Mouse (Mus musculus): ENCODE measurements around the gene Ephb1. TPM values are rescaled to one million over a fixed set of nuclear protein-coding genes. Genes with fewer than 3 reads are reported as not detected.

Ephb1 gene
- total RNA-seq, 4 experiments from 2014 or later = 0.32 to 0.75 (median 0.51) TPM

DNA sequence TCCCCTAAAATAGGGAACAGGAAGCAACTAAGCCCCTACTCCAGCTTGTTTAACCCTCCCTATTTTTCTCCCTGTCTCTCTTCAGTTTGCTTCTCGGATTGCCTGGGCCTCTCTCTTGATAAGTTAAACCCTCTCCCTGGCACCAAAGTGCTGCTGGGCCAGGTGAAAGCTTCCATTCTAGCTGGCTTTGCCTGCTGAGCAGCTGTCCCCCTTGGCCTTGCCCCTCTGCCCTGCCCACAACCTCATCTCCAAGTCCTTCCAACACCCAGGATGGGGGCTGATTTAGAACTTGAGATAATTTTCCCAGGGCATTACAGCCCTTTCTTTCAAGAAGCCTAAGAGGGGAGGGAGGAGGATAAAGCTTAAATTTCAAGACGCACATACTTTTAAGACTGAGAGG lies 174.0 kb downstream of the Ephb1 start:
- DNase-seq (ENCODE audit: low spot score in 2 of 2) = no peak

DNA sequence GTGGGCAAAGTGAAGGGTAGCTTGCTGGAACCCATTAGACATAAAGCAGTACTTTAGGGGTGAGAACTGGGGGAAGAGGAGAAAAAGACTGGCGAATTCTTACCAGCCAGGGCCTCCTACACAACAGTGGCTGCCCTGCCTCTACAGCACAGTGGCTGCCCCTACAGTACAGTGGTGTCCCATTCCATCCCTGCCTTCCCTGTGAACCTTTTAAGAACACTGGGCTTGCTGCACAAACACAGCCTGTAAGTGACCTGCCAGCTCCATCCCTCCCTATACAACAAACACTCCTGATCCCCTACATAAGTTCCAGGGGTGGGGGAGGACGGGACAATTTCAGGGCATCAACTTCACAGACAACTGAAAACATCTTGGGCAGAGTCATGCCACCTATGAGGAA lies 174.4 kb downstream of the Ephb1 start:
- DNase-seq (ENCODE audit: low spot score in 2 of 2) = no peak

DNA sequence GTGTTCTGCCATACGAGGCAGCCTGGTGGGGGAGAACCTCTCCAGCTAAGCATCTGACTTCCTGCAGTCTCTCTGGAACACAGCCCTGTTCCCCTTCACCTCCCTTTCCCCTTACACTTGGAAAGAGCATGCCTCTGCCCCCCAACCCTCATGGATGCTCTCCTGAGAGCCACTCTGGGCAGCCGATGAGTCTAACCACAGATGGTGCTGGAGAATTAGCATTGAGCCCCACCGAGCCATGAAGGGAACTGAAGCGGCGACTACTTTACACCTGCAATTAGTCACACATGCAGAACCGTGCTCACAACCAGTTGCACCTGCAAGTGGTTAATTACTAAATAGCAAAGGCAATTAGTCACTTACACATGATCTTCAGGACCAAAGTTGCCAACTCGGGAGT lies 184.8 kb downstream of the Ephb1 start:
- DNase-seq (ENCODE audit: low spot score in 2 of 2) = no peak

GRCm38 (mm10) chr9:102155876-102156275 lies 198.6 kb downstream of the Ephb1 start:
- no peak for DNase-seq (ENCODE audit: low spot score in 2 of 2)

DNA sequence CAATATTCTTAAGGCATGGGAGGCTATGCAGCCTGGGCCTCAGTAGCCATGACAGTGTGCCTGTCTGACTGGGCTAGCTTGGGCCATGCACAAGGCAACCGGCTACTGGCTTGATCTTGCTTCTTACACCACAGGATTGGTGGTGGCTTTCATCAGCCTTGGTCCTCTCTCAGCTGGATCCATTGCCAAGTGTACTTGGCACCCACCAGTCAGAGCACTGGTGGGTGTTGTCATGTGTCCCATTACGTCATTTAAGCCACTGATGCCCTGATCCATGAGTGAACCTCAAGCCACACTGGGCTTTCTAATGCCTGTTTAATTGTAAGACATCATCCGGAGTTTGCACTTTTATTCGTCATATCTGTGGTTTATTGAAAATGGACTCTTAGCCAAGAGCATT lies 215.3 kb downstream of the Ephb1 start:
- no peak for DNase-seq (ENCODE audit: low spot score in 2 of 2)

DNA sequence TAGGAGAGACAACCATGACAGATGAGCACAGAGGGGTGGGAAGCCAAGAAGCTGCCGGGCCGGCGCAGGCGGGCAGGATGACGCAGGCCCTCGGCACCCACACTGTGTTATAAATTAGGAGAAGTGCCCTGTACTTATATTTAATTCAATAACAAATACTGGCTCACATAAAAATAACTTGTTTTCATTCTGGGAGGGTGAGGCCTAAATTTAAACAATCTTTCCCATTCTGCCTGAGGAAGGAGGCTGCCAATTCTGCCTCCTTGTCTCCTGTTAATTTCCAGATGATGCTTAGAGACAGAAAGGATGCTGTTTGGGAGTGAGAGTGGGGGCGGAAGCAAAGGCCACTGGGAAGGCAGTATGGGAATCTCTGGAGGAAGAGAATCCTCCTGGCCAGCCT lies 215.8 kb downstream of the Ephb1 start:
- no peak for DNase-seq (ENCODE audit: low spot score in 2 of 2)

DNA sequence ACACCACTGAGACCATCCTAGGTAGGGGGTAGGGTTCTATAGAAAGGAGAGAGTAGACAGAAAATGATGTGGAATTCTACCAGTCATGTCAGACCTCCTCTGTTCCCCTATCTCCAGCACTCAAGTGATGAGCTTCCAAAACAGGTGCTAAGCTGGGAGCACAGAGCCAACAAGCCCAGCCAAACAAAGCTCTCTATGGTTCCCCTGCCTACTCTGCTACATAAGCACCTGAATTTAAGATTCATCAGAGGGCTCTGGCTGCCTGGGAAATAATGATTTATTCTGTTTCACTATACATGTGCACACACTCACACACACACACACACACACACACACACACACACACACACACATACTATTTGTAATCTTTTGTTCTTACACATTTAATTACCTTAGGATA lies 216.3 kb downstream of the Ephb1 start:
- DNase-seq (ENCODE audit: low spot score in 2 of 2) = no peak

DNA sequence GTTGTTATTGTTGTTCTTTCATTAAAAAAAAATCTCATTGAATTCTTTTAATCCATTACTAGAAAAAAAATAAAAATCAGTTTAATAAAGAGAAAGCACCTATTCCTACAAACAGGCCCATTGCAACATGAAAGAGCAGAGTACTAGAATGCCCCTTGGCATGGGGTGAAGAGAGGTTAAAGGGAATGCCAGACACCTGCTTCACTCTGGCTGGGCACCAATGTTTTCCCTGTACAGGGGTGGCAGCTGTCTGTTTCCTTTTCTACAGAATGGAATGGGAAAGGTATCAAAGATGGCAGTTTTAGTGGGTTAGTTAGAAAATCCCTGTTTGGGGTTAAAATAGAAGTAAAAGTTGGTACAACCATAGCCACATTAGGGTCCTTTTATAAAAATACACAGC lies 224.0 kb downstream of the Ephb1 start:
- DNase-seq (ENCODE audit: low spot score in 2 of 2) = no peak

DNA sequence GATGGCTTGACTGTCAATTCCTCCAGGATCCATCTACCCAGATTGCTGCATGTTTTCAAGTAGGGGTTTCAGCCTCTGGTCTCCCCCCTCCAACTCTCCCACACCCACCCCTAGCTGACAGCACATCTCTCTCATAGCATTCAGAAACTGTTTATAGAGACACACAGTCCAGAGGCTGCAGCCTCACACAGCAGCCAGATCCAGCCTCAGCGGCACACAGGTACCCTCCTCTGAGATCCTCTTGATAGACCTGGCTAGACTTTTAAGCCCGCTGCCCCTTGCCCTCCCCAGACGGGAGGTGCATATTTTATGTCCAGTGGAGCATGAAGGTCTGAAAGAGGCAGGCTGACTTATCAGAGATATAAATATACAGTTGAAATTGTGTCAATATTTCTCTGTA lies 228.0 kb downstream of the Ephb1 start:
- DNase-seq (ENCODE audit: low spot score in 2 of 2) = no peak

DNA sequence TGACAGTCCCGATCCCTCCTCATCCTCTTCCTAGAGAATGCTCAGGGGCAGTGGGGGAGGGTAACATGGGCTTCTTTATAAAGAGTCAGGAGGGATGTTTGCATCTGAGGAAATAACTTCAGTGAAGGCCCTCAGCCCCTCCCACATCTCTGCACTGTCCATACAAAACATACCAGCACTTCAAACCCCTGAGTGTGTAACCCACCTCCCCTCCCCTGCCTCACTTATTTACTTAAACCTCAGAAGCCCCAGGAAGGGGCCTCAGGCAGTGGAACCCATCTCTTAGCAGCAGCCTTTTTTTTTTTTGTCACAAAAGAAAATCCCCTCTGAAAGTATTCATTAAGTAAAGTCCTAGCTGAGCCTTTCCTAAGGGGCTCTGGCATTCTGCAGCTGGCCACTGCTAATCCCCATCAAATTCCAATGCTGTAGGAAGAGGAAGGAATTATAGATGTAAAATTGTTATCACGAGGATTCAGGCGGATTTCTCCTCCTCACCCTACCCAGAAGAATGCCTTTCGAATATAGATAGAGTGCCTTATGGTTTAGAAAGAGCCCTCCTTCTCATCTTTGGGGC lies 231.5 kb downstream of the Ephb1 start:
- no peak for DNase-seq (ENCODE audit: low spot score in 2 of 2)

DNA sequence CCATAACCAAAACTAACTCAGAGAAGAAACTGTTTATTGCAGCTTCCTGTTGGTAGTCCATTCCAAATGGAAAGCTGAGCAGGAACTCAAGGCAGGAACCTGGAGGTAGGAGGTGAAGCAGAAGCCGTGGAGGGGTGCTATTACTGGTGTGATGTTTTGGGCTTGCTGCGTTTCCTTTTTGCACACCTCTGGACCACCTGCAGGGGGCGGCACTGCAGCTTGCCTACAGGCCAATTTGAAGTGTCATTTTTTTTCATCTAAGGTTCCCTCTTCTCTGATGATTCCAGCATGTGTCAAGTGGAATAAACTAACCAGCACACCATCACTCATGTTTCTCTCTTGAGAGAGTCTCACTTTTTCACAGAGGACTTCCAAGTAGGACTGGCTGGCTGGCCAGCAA lies 235.1 kb downstream of the Ephb1 start:
- no peak for DNase-seq (ENCODE audit: low spot score in 2 of 2)

- DNase-seq (ENCODE audit: low spot score in 2 of 2) = no peak
Observed at GRCm38 (mm10) chr9:102115326-102115725, 239.2 kb downstream of the Ephb1 start.

DNA sequence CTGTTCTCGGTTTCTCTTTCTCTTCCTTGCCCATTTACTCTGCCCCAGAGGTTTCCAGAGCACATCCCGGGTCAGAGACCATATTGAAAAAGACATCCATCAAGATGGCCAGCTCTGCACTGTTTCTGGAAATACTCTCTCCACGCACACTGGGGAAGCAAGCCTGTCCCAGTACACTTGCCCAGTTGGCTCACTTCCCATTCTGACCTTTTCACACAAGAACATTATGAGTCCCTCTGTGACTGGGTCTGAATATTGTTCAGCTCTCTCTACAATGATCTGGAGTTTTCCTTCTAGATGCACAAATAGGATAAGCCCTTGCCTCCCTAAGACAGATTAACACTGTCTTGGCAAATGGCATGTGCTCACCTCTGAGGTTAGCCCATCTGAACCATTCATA lies 243.0 kb downstream of the Ephb1 start:
- no peak for DNase-seq (ENCODE audit: low spot score in 2 of 2)

- DNase-seq (ENCODE audit: low spot score in 2 of 2) = no peak
Observed at GRCm38 (mm10) chr9:102107978-102108377, 246.5 kb downstream of the Ephb1 start.

- DNase-seq (ENCODE audit: low spot score in 2 of 2) = no peak
Observed at GRCm38 (mm10) chr9:102107213-102107612, 247.3 kb downstream of the Ephb1 start.

- DNase-seq (ENCODE audit: low spot score in 2 of 2) = no peak
Observed at GRCm38 (mm10) chr9:102096825-102097224, 257.7 kb downstream of the Ephb1 start.

DNA sequence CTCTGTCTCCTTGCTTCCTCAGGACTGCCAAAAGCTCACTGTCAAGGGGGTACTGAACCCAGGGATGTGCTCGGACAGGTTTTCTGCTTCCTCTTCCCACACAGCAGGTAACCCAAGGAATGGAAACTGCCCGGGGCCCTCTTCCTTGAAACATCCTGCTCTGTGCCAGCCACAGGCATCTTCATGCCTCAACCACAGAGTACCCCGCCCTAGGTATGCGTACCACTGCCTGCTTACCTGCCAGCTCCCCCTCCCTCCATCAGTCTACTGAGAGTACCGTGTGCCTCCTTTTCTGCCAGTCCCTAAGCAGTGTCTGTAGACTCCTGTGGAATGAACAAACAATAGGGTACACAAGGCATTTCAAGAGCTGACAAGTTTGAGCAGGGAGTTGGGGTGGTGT lies 265.9 kb downstream of the Ephb1 start:
- no peak for DNase-seq (ENCODE audit: low spot score in 2 of 2)

DNA sequence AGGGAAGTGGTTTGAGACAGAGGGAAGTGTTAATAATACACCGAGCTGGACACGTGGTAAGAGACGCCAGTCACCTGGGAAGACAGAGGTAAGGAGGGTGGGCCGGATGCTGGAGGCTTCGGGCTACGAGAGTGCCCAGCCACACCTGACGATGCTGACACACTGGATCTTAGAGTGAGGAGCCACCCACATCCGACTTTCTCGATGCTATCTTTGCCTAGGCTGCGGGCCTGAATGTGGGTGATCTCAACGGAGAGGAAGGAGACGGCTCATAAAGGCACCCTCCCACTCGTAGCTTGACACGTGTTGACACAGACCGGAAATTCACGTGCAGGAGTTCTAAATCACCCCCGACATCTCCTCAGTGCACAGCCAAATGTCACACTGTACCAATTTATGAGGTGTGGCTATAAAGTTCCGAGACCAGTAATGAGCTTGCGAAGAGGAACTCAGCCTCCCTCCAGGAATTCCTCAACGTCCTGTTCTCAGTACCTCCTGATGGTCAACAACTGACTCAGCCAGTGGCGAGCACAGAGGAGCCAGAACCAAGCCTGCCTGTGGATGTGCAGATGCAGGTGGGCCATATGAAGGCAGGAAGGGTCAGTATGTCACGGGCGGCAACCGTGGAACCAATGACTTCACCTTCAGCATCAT lies 268.3 kb downstream of the Ephb1 start:
- DNase-seq (ENCODE audit: low spot score in 2 of 2) = no peak

- no peak for DNase-seq (ENCODE audit: low spot score in 2 of 2)
Observed at GRCm38 (mm10) chr9:102085477-102085876, 269.0 kb downstream of the Ephb1 start.

DNA sequence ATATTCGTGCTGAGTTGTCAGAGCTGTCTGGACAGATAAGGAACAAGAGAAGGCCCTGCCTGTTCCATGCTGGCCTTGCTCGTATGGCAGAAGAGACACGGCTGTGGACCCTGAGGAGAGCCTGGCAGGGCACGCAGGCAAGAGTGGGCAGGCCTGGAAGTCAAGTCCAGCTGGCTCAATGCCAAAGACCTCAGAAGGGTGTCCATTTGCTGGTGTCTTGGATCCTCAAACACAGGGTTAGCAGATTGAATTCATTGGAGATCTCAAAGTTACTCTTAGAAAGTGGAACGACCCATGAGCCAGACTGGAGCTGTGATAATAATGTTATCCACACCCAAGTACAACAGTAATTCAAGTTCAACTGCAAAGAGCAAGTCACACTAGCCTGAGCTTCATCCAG lies 273.6 kb downstream of the Ephb1 start:
- DNase-seq (ENCODE audit: low spot score in 2 of 2) = no peak

DNA sequence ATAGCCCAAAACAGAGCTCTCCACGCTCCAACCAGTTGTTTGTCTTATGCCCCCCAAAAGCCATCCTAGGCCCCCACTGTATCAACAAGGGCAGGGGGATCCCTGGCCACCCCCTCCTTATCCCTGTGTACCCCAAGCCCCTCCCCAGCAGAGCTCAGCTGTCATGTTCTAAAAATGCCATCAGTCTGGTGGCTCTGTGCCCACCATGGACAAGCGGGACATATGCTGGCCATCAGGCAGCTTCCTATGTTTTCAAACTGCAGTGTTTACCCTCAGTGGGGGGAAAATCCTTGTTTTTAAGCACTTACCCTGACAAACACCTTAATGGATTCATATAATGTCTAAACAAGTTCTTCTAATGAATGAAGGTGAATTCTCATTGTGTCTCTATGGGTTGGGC lies 275.3 kb downstream of the Ephb1 start:
- DNase-seq (ENCODE audit: low spot score in 2 of 2) = no peak

- no peak for DNase-seq (ENCODE audit: low spot score in 2 of 2)
Observed at GRCm38 (mm10) chr9:102078238-102078637, 276.3 kb downstream of the Ephb1 start.

- DNase-seq (ENCODE audit: low spot score in 2 of 2) = no peak
Observed at GRCm38 (mm10) chr9:102075539-102075938, 279.0 kb downstream of the Ephb1 start.

GRCm38 (mm10) chr9:102073404-102073803 lies 281.1 kb downstream of the Ephb1 start:
- no peak for DNase-seq (ENCODE audit: low spot score in 2 of 2)
